Mouse (Mus musculus) heart, embryonic 16.5 days (tissue): ENCODE data around the gene Cd163l1. TPM values are rescaled to one million over a fixed set of nuclear protein-coding genes. Genes with fewer than 3 reads are reported as not detected.

Experiments used
- ATAC-seq: fragments of 200-750 bp; cut with Nextera tagmentation; replicated peaks from 2 replicates; pipeline ENCODE4 v1.8.0; 2017; ENCODE audit warnings: moderate number of reproducible peaks; ENCODE audit not compliant: insufficient read depth, low FRiP score; ENCODE audit errors: extremely low read depth
- H3K27ac ChIP-seq: fragments of 300-500 bp; sonication (generic); 2 replicates; pipeline ENCODE4 v1.5.1; 2014; ENCODE audit warnings: mild to moderate bottlenecking, low read length, control low read depth, moderate library complexity
- H3K27me3 ChIP-seq: fragments of 300-500 bp; sonication (generic); 2 replicates; pipeline ENCODE4 v1.6.1; 2014; ENCODE audit warnings: low read length, mixed read lengths; ENCODE audit not compliant: control insufficient read depth, insufficient read depth
- H3K36me3 ChIP-seq: fragments of 300-500 bp; sonication (generic); 2 replicates; pipeline ENCODE4 v1.6.1; 2014; ENCODE audit not compliant: control insufficient read depth, insufficient read depth
- H3K4me1 ChIP-seq: fragments of 300-500 bp; sonication (generic); 2 replicates; pipeline ENCODE4 v1.6.1; 2014; ENCODE audit warnings: low read length, mixed read lengths; ENCODE audit not compliant: control insufficient read depth, insufficient read depth
- H3K4me2 ChIP-seq: fragments of 300-500 bp; sonication (generic); 2 replicates; pipeline ENCODE4 v1.6.1; 2014; ENCODE audit warnings: low read depth, mild to moderate bottlenecking, control low read depth, low read length
- H3K4me3 ChIP-seq: fragments of 300-500 bp; sonication (generic); 2 replicates; pipeline ENCODE4 v1.5.1; 2014; ENCODE audit warnings: mild to moderate bottlenecking, control low read depth, low read length
- H3K9ac ChIP-seq: fragments of 300-500 bp; sonication (generic); 2 replicates; pipeline ENCODE4 v1.6.1; 2014; ENCODE audit warnings: low read length, control low read depth
- H3K9me3 ChIP-seq: fragments of 300-500 bp; sonication (generic); replicated peaks from 2 replicates; pipeline ENCODE4 v1.6.1; 2016; ENCODE audit warnings: low read length; ENCODE audit not compliant: control insufficient read depth
- WGBS: fragments of 180-500 bp; shearing (Covaris S2); extraction: QIAGEN DNeasy Blood & Tissue Kit; methylation state at CpG from one replicate; pipeline ENCODE4 v1.1.7; 2014; 5-methylcytosine and 5-hydroxymethylcytosine counted together
- polyA plus RNA-seq: library from polyadenylated mRNA; unstranded; fragments of >200 nt; fragmentation: Nextera tagmentation; extraction: Ambion mirVana; gene quantifications from 2 replicates; pipeline ENCODE4 v1.2.1, GENCODE M21; 2015

Cd163l1 gene
- polyA plus RNA-seq, 1 experiment from 2014 or later = 10.4 TPM

DNA sequence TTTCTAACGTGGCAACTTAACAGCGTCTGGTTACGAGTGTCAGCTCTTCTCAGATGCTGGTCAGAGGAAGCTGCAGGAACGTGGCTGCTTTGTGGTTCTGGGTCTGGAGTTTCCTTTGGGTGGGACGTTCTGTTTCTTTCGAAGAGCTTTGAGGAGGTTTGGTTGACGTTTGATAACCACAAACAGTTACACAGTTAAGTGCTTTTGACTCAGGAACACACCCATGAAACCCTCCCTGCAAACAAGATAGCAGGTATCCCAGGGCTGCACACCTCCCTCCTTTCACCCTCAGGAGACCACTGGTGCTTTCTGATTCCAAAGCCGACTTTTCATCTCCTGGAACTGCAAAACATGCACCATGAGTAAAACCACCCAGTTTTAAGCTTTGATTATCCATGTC, 9.9 kb upstream of the Cd163l1 start:
- no peak for ATAC-seq
- Histone ChIP-seq H3K4me1 (no peaks in the 10 kb centered on the region), H3K4me3 (no peak overlapping the region), H3K9ac (no peak overlapping the region), H3K4me2 (no peak overlapping the region), H3K27me3 (no peaks in the 10 kb centered on the region; the same call in 1 of the 2 replicates), H3K27ac (no peak overlapping the region), H3K9me3 (no peaks in the 10 kb centered on the region), H3K36me3 (no peaks in the 10 kb centered on the region)
- WGBS = 61% methylated on average over 8 of the region's 8 CpGs

DNA sequence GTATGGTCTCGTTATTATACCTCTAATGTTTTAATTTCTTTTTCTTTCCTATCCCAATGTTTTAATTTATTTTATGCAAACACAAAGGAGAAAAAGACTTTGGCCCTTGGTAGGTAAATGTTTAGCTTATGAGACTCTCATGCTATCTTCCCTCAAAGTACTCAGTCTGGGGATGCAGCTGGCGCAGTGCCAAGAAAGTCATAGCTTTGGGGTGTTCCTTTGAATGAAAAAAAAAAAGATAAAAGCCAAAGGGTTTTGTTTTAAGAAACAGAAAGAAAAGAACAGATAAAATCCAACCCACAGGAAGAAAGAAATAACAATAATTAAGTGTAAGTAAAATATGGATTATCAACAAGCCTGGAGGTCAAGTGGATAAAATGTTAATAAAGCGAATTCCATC, 9.4 kb upstream of the Cd163l1 start:
- H3K36me3 ChIP-seq = no peaks in the 10 kb centered on the region
- no peak overlapping the region for H3K9ac ChIP-seq
- no peaks in the 10 kb centered on the region for H3K9me3 ChIP-seq
- WGBS = 53% methylated on average over 3 of the region's 3 CpGs
- no peak overlapping the region for H3K4me3 ChIP-seq
- no peak overlapping the region for H3K27ac ChIP-seq
- no peak overlapping the region for H3K4me2 ChIP-seq
- no peaks in the 10 kb centered on the region; the same call in 1 of the 2 replicates for H3K27me3 ChIP-seq
- no peak for ATAC-seq
- H3K4me1 ChIP-seq = no peaks in the 10 kb centered on the region

DNA sequence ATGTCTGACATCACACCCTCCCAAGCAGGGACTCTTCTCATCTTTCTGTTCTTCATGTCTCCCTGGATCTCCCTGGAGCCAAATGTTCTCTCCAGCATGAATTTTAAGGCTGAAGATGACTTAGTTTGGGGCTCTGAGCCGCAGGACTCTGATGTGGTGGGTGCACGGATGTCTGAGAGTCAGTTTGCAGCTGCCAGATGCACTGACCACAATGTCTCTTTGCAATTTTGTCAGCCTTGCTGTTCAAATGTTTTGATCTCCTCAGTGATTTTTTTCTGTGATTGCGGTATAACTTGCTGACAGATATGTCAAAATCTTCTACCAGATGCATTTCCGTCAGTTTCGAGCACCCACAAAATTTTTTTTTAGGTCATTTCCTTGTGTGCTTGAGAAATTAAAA, 4.2 kb upstream of the Cd163l1 start:
- 65% methylated on average over 5 of the region's 5 CpGs for WGBS
- no peaks in the 10 kb centered on the region for H3K4me1 ChIP-seq
- no peak overlapping the region for H3K9ac ChIP-seq
- no peaks in the 10 kb centered on the region for H3K9me3 ChIP-seq
- H3K4me2 ChIP-seq = no peak overlapping the region
- H3K27ac ChIP-seq = no peak overlapping the region
- H3K36me3 ChIP-seq = no peaks in the 10 kb centered on the region
- no peaks in the 10 kb centered on the region for H3K27me3 ChIP-seq
- ATAC-seq = no peak
- no peak overlapping the region for H3K4me3 ChIP-seq

DNA sequence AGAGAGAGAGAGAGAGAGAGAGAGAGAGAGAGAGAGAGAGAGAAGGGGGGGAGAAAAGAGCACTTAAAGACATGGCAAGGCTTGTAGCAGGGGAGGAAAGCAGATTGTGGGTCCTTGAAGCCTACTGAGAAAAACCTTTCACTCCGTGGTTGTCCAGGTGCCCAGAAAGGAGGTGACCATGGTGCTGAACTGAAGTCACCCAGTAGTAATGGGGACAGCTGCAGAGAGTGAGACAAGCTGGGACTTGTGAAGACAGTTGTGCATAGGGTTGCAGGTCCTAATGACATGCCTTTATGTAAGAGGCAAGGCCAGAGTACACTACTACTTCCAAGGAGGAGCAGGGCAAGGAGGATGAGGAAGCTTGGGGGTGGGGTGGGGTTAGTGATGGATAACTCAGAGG, 1.2 kb downstream of the Cd163l1 start:
- ATAC-seq = no peak
- WGBS = 9% methylated on average over 1 of the region's 1 CpGs

DNA sequence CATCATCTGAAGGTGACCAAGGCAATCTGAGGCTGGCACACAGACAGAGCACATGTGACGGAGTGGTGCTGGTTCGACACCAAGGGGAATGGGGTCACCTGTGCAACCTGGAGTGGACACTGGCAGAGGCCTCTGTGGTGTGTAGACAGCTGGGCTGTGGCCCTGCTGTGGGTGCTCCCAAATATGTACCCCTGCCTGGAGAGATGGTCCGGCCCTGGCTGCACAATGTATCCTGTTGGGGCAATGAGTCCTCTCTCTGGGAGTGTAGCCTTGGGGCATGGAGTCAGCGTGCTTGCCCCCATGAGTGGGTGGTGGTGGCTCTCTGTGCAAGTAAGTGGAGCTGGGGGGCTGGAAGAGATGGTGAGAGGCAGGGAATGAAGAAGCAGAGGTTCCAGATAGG, 2.3 kb downstream of the Cd163l1 start:
- no peaks in the 10 kb centered on the region for H3K27me3 ChIP-seq
- WGBS = 77% methylated on average over 4 of the region's 4 CpGs
- H3K4me3 ChIP-seq = no peak overlapping the region
- no peak overlapping the region for H3K4me2 ChIP-seq
- no peak overlapping the region for H3K27ac ChIP-seq
- no peak for ATAC-seq
- no peaks in the 10 kb centered on the region for H3K9me3 ChIP-seq
- no peaks in the 10 kb centered on the region for H3K36me3 ChIP-seq
- H3K4me1 ChIP-seq = no peaks in the 10 kb centered on the region
- H3K9ac ChIP-seq = no peak overlapping the region

More for the DNA sequence above, 1.2 kb downstream of the Cd163l1 start:
- H3K27ac ChIP-seq = no peak overlapping the region
- H3K4me1 ChIP-seq = no peaks in the 10 kb centered on the region
- H3K36me3 ChIP-seq = no peaks in the 10 kb centered on the region
- no peaks in the 10 kb centered on the region for H3K9me3 ChIP-seq
- H3K27me3 ChIP-seq = no peaks in the 10 kb centered on the region
- H3K9ac ChIP-seq = no peak overlapping the region
- H3K4me2 ChIP-seq = no peak overlapping the region
- H3K4me3 ChIP-seq = no peak overlapping the region

DNA sequence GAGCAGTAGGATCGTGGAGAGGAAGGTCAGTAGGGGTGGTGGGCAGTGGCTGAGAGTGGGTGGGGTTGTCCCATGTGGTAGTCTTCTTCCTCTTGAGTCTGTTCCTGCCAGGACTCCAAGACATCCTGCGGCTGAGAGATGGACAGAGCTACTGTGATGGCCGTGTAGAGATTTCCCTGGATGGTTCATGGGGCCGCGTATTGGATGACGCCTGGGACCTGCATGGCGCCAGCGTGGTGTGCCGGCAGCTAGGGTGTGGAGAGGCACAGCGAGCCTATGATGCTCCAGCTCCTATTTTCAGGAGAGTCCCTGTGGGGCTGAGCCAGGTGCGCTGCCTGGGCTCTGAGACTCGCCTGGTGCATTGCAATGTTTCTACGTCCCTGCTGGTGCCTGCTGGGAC, 6.1 kb downstream of the Cd163l1 start:
- no peak overlapping the region for H3K4me2 ChIP-seq
- no peak overlapping the region for H3K27ac ChIP-seq
- H3K36me3 ChIP-seq = no peaks in the 10 kb centered on the region
- H3K9me3 ChIP-seq = no peaks in the 10 kb centered on the region
- no peak for ATAC-seq
- no peaks in the 10 kb centered on the region for H3K27me3 ChIP-seq
- H3K4me1 ChIP-seq = no peaks in the 10 kb centered on the region
- no peak overlapping the region for H3K4me3 ChIP-seq
- 77% methylated on average over 13 of the region's 13 CpGs for WGBS
- H3K9ac ChIP-seq = no peak overlapping the region

DNA sequence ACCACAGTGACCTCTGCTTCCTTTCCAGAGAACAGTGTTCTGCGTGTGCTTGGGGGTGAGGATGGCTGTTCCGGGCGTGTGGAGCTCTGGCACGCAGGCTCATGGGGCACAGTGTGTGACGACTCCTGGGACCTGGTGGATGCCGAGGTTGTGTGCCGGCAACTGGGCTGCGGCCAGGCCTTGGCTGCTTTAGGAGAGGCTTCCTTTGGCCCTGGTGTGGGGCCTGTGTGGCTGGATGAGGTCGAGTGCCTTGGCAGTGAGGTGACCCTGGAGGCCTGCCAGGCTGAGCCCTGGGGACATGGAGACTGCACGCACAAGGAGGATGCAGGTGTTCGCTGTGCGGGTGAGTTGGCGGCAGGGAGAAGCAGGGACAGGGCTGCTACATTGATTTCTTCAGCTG, 10.4 kb downstream of the Cd163l1 start:
- no peak overlapping the region for H3K4me2 ChIP-seq
- 76% methylated on average over 13 of the region's 13 CpGs for WGBS
- no peaks in the 10 kb centered on the region for H3K9me3 ChIP-seq
- H3K4me3 ChIP-seq = no peak overlapping the region
- H3K27ac ChIP-seq = no peak overlapping the region
- H3K36me3 ChIP-seq = no peaks in the 10 kb centered on the region
- ATAC-seq = no peak
- no peaks in the 10 kb centered on the region for H3K27me3 ChIP-seq
- no peaks in the 10 kb centered on the region for H3K4me1 ChIP-seq
- H3K9ac ChIP-seq = no peak overlapping the region

DNA sequence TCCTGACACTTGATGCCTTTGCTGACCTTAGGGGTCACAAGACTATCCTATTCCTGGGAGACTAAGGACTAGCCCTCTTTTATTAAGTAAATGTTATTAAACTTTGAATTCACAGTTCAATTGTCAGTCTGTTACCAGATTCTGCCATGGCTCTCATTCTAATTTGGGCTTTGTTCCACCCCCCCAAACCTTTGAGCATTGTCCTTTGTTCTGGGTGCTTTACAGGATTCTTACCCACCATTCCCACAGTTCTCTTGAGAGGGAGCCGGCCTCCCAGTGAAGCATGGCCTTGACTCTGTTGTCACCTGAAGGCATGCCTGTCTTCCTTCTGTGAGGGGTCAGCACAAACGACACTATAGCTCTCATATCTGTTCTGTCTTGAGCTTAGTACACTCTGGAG, 13.0 kb downstream of the Cd163l1 start:
- H3K27ac ChIP-seq = no peak overlapping the region
- H3K9ac ChIP-seq = no peak overlapping the region
- H3K4me1 ChIP-seq = no peaks in the 10 kb centered on the region
- no peaks in the 10 kb centered on the region for H3K36me3 ChIP-seq
- no peaks in the 10 kb centered on the region for H3K27me3 ChIP-seq
- no peak for ATAC-seq
- H3K4me3 ChIP-seq = no peak overlapping the region
- no peak overlapping the region for H3K4me2 ChIP-seq
- H3K9me3 ChIP-seq = 0 out of 2 replicates have a peak, but pooled peaks cover 3% of the 10 kb centered on the region
- WGBS = 66% methylated on average over 2 of the region's 2 CpGs

DNA sequence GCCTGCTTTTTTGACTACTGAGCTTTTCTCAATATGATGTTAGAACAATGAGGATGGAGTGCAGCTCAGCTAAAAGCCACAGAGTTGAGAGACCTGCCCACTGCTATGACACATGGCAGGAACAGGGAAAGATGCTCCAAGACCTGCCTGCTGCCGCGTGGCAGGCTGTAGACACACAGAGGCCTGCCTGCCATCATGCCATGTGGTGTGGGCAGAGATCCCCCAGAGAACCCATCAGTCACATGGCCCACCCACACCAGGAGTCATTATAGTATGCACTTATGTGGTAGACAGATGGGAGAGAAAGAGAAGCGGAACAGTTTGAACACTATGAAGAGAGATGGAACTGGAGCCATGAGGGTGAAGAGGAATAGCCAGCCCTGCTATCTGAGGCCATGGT, 15.6 kb downstream of the Cd163l1 start:
- Histone ChIP-seq H3K4me2 (no peak overlapping the region), H3K27ac (no peak overlapping the region), H3K4me3 (no peak overlapping the region), H3K36me3 (no peaks in the 10 kb centered on the region), H3K9me3 (0 out of 2 replicates have a peak, but pooled peaks cover 3% of the 10 kb centered on the region), H3K27me3 (no peaks in the 10 kb centered on the region), H3K4me1 (no peaks in the 10 kb centered on the region), H3K9ac (no peak overlapping the region)
- WGBS = 90% methylated on average over 3 of the region's 3 CpGs
- no peak for ATAC-seq

DNA sequence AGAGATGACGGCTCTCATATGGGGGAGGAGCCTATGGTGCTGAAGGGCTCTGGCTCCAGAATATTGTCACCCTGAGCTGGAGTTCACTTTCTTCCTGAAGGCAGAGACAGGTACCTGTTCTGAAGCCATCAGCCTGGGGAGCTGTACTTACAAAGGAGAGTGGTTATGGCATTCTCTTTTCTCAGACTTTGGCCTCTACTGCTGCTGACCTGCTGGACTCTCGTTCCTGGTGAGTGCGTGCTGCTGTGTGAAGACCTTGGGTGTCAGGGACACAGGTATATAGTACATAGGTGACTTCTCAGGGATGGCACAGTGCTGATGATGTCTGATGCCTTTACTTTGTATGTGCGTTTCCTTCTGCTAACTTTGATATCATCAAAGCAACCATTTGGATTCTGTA, 29.1 kb downstream of the Cd163l1 start, which contains the start of gene 5830411N06Rik:
5830411N06Rik (plus strand) TSS at position 69 of the 400 bp plus-strand sequence.
- Histone ChIP-seq H3K9ac (no peak within 1 kb of the TSS), H3K27me3 (no peaks in the 10 kb centered on the region), H3K9me3 (no peaks in the 10 kb centered on the region), H3K36me3 (no peaks in the 10 kb centered on the region), H3K4me1 (no peaks in the 10 kb centered on the region), H3K4me3 (no peak within 1 kb of the TSS), H3K4me2 (no peak within 1 kb of the TSS), H3K27ac (no peak within 1 kb of the TSS)
- ATAC-seq = no peak
- WGBS = 73% methylated on average over 4 of the region's 4 CpGs
